ENCODE assay signal across 20 mouse cellular contexts in genomic region chr8:7219300-7219699, GRCm38 (mm10).
DNase-seq lines count a peak whose midpoint lies in the region; ATAC-seq and TF ChIP-seq lines count a peak whose summit lies in the region.
"Had no signal": no experiment of that assay in that cellular context is flagged by ENCODE, and none has a peak within 500 bp of the region (broad histone marks: within the 10 kb centered on the region; RNA-seq: fewer than 3 reads in every experiment).

No protein-coding gene starts in this region.

- H3K36me3 ChIP-seq in forebrain, embryonic 16.5 days (ENCODE audit: control insufficient read depth, insufficient read depth), result no peaks in the 10 kb centered on the region
- no peaks in the 10 kb centered on the region for H3K36me3 ChIP-seq in forebrain, embryonic 10.5 days (replicated peaks)
- H3K36me3 ChIP-seq in liver, postnatal 0 days (replicated peaks; ENCODE audit: insufficient read depth, low read length), result no peaks in the 10 kb centered on the region
- H3K36me3 ChIP-seq: embryonic facial prominence, embryonic 13.5 days; embryonic facial prominence, embryonic 15.5 days had no signal

- TF ChIP-seq EP300 in liver, postnatal 0 days (IDR thresholded peaks at IDR 0.05; ENCODE audit: low read depth), result no peak

- H3K9me3 ChIP-seq in forebrain, embryonic 16.5 days (ENCODE audit: control insufficient read depth, low read length), result no peaks in the 10 kb centered on the region
- no peaks in the 10 kb centered on the region for H3K9me3 ChIP-seq in forebrain, embryonic 10.5 days
- H3K9me3 ChIP-seq in liver, postnatal 0 days (ENCODE audit: low read length), result no peaks in the 10 kb centered on the region
- H3K9me3 ChIP-seq: embryonic facial prominence, embryonic 13.5 days; embryonic facial prominence, embryonic 15.5 days had no signal

- H3K4me3 ChIP-seq in forebrain, embryonic 16.5 days (replicated peaks; ENCODE audit: low read length), result no peak overlapping the region
- H3K4me3 ChIP-seq in forebrain, embryonic 10.5 days, result no peak overlapping the region
- no peak overlapping the region for H3K4me3 ChIP-seq in liver, postnatal 0 days (ENCODE audit: low read depth, low read length)
- H3K4me3 ChIP-seq: embryonic facial prominence, embryonic 13.5 days; embryonic facial prominence, embryonic 15.5 days; erythroblast, embryonic 14.5 days had no signal

- WGBS in forebrain, embryonic 16.5 days, result 58% methylated on average over 3 of the region's 3 CpGs
- 86% methylated on average over 3 of the region's 3 CpGs for WGBS in forebrain, embryonic 10.5 days
- 63% methylated on average over 3 of the region's 3 CpGs for WGBS in liver, postnatal 0 days (ENCODE audit: insufficient replicate concordance)

- H3K27ac ChIP-seq in forebrain, embryonic 16.5 days (ENCODE audit: low read length), result no peak overlapping the region
- H3K27ac ChIP-seq in forebrain, embryonic 10.5 days, result no peak overlapping the region
- no peak overlapping the region for H3K27ac ChIP-seq in liver, postnatal 0 days (ENCODE audit: low read depth)
- H3K27ac ChIP-seq: embryonic facial prominence, embryonic 13.5 days; embryonic facial prominence, embryonic 15.5 days had no signal

- H3K9ac ChIP-seq in forebrain, embryonic 16.5 days (replicated peaks; ENCODE audit: low read depth, low read length), result no peak overlapping the region
- H3K9ac ChIP-seq in liver, postnatal 0 days (replicated peaks), result no peak overlapping the region
- H3K9ac ChIP-seq: embryonic facial prominence, embryonic 13.5 days; embryonic facial prominence, embryonic 15.5 days had no signal

- no peak for DNase-seq in forebrain, embryonic 10.5 days (ENCODE audit: extremely low spot score, low spot score)
- DNase-seq in Muller cell, postnatal 12 days (ENCODE audit: inconsistent ontology term), result peak; percentile 42
- DNase-seq in brain, embryonic 14.5 days (ENCODE audit: low read depth), result peak; percentile 52
- no peak for DNase-seq in liver, postnatal 0 days
- DNase-seq: adrenal gland, adult 8-10 months; adrenal gland, postnatal 14 days; adrenal gland, postnatal 36 days; cerebellum, adult 11 months; cerebellum, adult 18-20 months; cerebellum, adult 8-10 months; cerebellum, adult 9-11 months; cerebellum, postnatal 14 days; cerebellum, postnatal 36 days; embryo, embryonic 11 days had no signal

- TF ChIP-seq CTCF in brain, embryonic 14.5 days (IDR thresholded peaks at IDR 0.05; ENCODE audit: borderline replicate concordance, extremely low read depth, insufficient read depth, insufficient read length), result no peak
- no peak for TF ChIP-seq CTCF in liver, postnatal 0 days (IDR thresholded peaks at IDR 0.05; ENCODE audit: low read depth)

- H3K4me1 ChIP-seq in forebrain, embryonic 16.5 days (replicated peaks; ENCODE audit: control insufficient read depth, insufficient read depth, low read length), result no peaks in the 10 kb centered on the region
- H3K4me1 ChIP-seq in forebrain, embryonic 10.5 days, result peaks cover 7% of the 10 kb centered on the region
- H3K4me1 ChIP-seq in liver, postnatal 0 days (ENCODE audit: insufficient read depth), result no peaks in the 10 kb centered on the region
- H3K4me1 ChIP-seq: embryonic facial prominence, embryonic 13.5 days; embryonic facial prominence, embryonic 15.5 days had no signal

- H3K4me2 ChIP-seq in forebrain, embryonic 16.5 days (ENCODE audit: low read length), result no peak overlapping the region
- no peak overlapping the region for H3K4me2 ChIP-seq in liver, postnatal 0 days (ENCODE audit: low read depth, low read length)
- H3K4me2 ChIP-seq: embryonic facial prominence, embryonic 13.5 days; embryonic facial prominence, embryonic 15.5 days had no signal

- peak; percentile 59 for ATAC-seq in forebrain, embryonic 16.5 days
- ATAC-seq in liver, postnatal 0 days, result no peak
- ATAC-seq: activated CD4-positive, CD25-positive, alpha-beta regulatory T cell, adult 4 months; Patski had no signal

- H3K27me3 ChIP-seq in forebrain, embryonic 16.5 days (replicated peaks; ENCODE audit: control insufficient read depth, insufficient read depth, low read length), result no peaks in the 10 kb centered on the region
- H3K27me3 ChIP-seq in forebrain, embryonic 10.5 days (ENCODE audit: poor library complexity, severe bottlenecking), result no peaks in the 10 kb centered on the region
- no peaks in the 10 kb centered on the region for H3K27me3 ChIP-seq in liver, postnatal 0 days (ENCODE audit: insufficient read depth, low read length)
- H3K27me3 ChIP-seq: embryonic facial prominence, embryonic 13.5 days; embryonic facial prominence, embryonic 15.5 days; Patski had no signal

- no peak for TF ChIP-seq POLR2A in brain, embryonic 14.5 days (IDR thresholded peaks at IDR 0.05; ENCODE audit: borderline replicate concordance, extremely low read depth, insufficient read depth, insufficient read length, poor library complexity, severe bottlenecking)

Comparison
In these comparisons a context has a peak if more than half of its experiments do, and no peak if none do; other contexts are left out.
1. DNase-seq: peak in Muller cell, postnatal 12 days (single experiment) and brain, embryonic 14.5 days (single experiment); none in forebrain, embryonic 10.5 days (single experiment) and liver, postnatal 0 days (single experiment).